Mouse (Mus musculus) CH12.LX (cell line): ENCODE data around the gene Dnm2. TPM values are rescaled to one million over a fixed set of nuclear protein-coding genes. Genes with fewer than 3 reads are reported as not detected.
"Not testable (repeated sequence)": the region's sequence is repeated elsewhere in the genome, so short reads cannot be mapped to it uniquely, and the experiment has no call there.

ENCODE experiments used
- DNase-seq: peaks from one replicate; pipeline ENCODE4 v3.0.0-alpha.2; 2013; ENCODE audit errors: extremely low read depth
- H3K27ac ChIP-seq: 2 replicates; pipeline ENCODE4 v1.5.1; 2012; ENCODE audit warnings: low read depth, mild to moderate bottlenecking, control low read depth, moderate library complexity; ENCODE audit not compliant: insufficient read depth
- H3K27me3 ChIP-seq: replicated peaks from 2 replicates; pipeline ENCODE3; 2012; ENCODE audit warnings: inconsistent platforms
- H3K36me3 ChIP-seq, 2 experiments: replicated peaks in 1 of 2; 2 replicates each; pipeline versions ENCODE3 to v1.6.1; 2012; ENCODE audit warnings: inconsistent platforms in 1 of 2, low read length in 1 of 2, mild to moderate bottlenecking in 1 of 2, mixed read lengths in 1 of 2, moderate library complexity in 1 of 2; ENCODE audit not compliant: control insufficient read depth in 1 of 2, insufficient read depth in 1 of 2
- H3K4me1 ChIP-seq, 2 experiments: 2 replicates each; pipeline ENCODE4 v1.6.1; 2012; ENCODE audit warnings: inconsistent platforms in 1 of 2, moderate library complexity in 1 of 2; ENCODE audit not compliant: insufficient read depth in 2 of 2, control insufficient read depth in 1 of 2
- H3K4me2 ChIP-seq: 2 replicates; pipeline ENCODE4 v1.6.1; 2012; ENCODE audit warnings: low read depth, mild to moderate bottlenecking, control low read depth; ENCODE audit not compliant: poor library complexity, insufficient read depth, severe bottlenecking
- H3K4me3 ChIP-seq, 3 experiments: fragments of 150-350 bp in 1 of 3; sonication (generic) in 1 of 3; replicated peaks in 1 of 3; 2 replicates each; pipeline versions ENCODE3 to v1.5.1; 2011 to 2012; ENCODE audit warnings: low read depth in 2 of 3, low read length in 2 of 3, mild to moderate bottlenecking in 2 of 3, moderate library complexity in 2 of 3, control low read depth in 1 of 3, improper control_type of control experiment in 1 of 3, inconsistent platforms in 1 of 3, mixed read lengths in 1 of 3; ENCODE audit not compliant: poor library complexity in 1 of 3
- H3K79me2 ChIP-seq: replicated peaks from 2 replicates; pipeline ENCODE4 v1.6.1; 2012; ENCODE audit warnings: mild to moderate bottlenecking, moderate library complexity; ENCODE audit not compliant: control insufficient read depth, poor library complexity, insufficient read depth, severe bottlenecking; ENCODE audit errors: extremely low read depth
- H3K9ac ChIP-seq: 2 replicates; pipeline ENCODE4 v1.6.1; 2012; ENCODE audit warnings: low read depth, mild to moderate bottlenecking, control low read depth, moderate library complexity; ENCODE audit not compliant: insufficient read depth
- H3K9me3 ChIP-seq: replicated peaks from 2 replicates; pipeline ENCODE3; 2012; ENCODE audit warnings: low read length, inconsistent platforms, mixed read lengths
- BHLHE40 ChIP-seq: IDR thresholded peaks from 2 replicates; pipeline ENCODE4 v1.6.1; 2011; ENCODE audit warnings: mild to moderate bottlenecking, low read depth, low read length, improper control_type of control experiment
- ELF1 ChIP-seq: IDR thresholded peaks from 2 replicates; pipeline ENCODE4 v1.6.1; 2014; ENCODE audit warnings: low read depth, mild to moderate bottlenecking, inconsistent platforms, low read length, improper control_type of control experiment
- EP300 ChIP-seq: IDR thresholded peaks from 2 replicates; pipeline ENCODE4 v1.6.1; 2011; ENCODE audit warnings: low read length, improper control_type of control experiment
- ETS1 ChIP-seq: conservative IDR thresholded peaks from 2 replicates; pipeline ENCODE4 v1.6.1; 2012; ENCODE audit warnings: low read depth, mild to moderate bottlenecking, inconsistent platforms, low read length, improper control_type of control experiment, moderate library complexity
- IRF4 ChIP-seq: IDR thresholded peaks from 2 replicates; pipeline ENCODE4 v1.6.1; 2014; ENCODE audit warnings: low read depth, mild to moderate bottlenecking, inconsistent platforms, low read length, improper control_type of control experiment
- MAFK ChIP-seq: IDR thresholded peaks from 2 replicates; pipeline ENCODE4 v1.6.1; 2011; ENCODE audit warnings: low read length, improper control_type of control experiment; ENCODE audit not compliant: insufficient replicate concordance
- MEF2A ChIP-seq: IDR thresholded peaks from 2 replicates; pipeline ENCODE4 v1.6.1; 2014; ENCODE audit warnings: low read depth, mild to moderate bottlenecking, inconsistent platforms, low read length, improper control_type of control experiment, borderline replicate concordance
- NELFE ChIP-seq: IDR thresholded peaks from 2 replicates; pipeline ENCODE4 v1.6.1; 2011; ENCODE audit warnings: low read depth, low read length, improper control_type of control experiment
- NRF1 ChIP-seq: IDR thresholded peaks from 2 replicates; pipeline ENCODE4 v1.6.1; 2014; ENCODE audit warnings: low read depth, mild to moderate bottlenecking, inconsistent platforms, low read length, improper control_type of control experiment, moderate library complexity
- POLR2A ChIP-seq: IDR thresholded peaks from 2 replicates; pipeline ENCODE4 v1.6.1; 2011; ENCODE audit warnings: low read depth, mild to moderate bottlenecking, improper control_type of control experiment, low read length
- POLR2AphosphoS2 ChIP-seq: IDR thresholded peaks from 2 replicates; pipeline ENCODE4 v1.6.1; 2011; ENCODE audit warnings: low read depth, low read length, improper control_type of control experiment
- RCOR1 ChIP-seq: conservative IDR thresholded peaks from 2 replicates; pipeline ENCODE4 v1.6.1; 2012; ENCODE audit warnings: low read depth, mild to moderate bottlenecking, inconsistent platforms, low read length, improper control_type of control experiment
- SIN3A ChIP-seq: IDR thresholded peaks from 2 replicates; pipeline ENCODE4 v1.6.1; 2012; ENCODE audit warnings: low read length, improper control_type of control experiment, inconsistent platforms
- TCF12 ChIP-seq: IDR thresholded peaks from 2 replicates; pipeline ENCODE4 v1.6.1; 2014; ENCODE audit warnings: low read depth, mild to moderate bottlenecking, inconsistent platforms, low read length, improper control_type of control experiment
- UBTF ChIP-seq: IDR thresholded peaks from 2 replicates; pipeline ENCODE4 v1.6.1; 2012; ENCODE audit warnings: low read depth, mild to moderate bottlenecking, inconsistent platforms, low read length, improper control_type of control experiment, moderate library complexity
- USF2 ChIP-seq: conservative IDR thresholded peaks from 2 replicates; pipeline ENCODE4 v1.6.1; 2011; ENCODE audit warnings: low read depth, low read length, improper control_type of control experiment
- ZMIZ1 ChIP-seq: IDR thresholded peaks from 2 replicates; pipeline ENCODE4 v1.6.1; 2012; ENCODE audit warnings: low read depth, mild to moderate bottlenecking, inconsistent platforms, low read length, improper control_type of control experiment
- ZNF384 ChIP-seq: IDR thresholded peaks from 2 replicates; pipeline ENCODE4 v1.6.1; 2012; ENCODE audit warnings: low read depth, low read length, improper control_type of control experiment, inconsistent platforms
- dilution Hi-C: fragments of 300-500 bp; cut with MboI; formaldehyde crosslinking; loops from 2 replicates; pipeline ENCODE4 v1.14.3; 2020; ENCODE audit warnings: low sequenced_read_pairs; ENCODE audit not compliant: extremely low pct_unique_long_range_greater_than_20kb, extremely low pct_ligation_motif_present
- in situ Hi-C: fragments of 300-500 bp; cut with MboI; formaldehyde crosslinking; loops from 3 replicates; pipeline ENCODE4 v1.14.3; 2019; ENCODE audit warnings: low sequenced_read_pairs, low pct_ligation_motif_present, low pct_unique_long_range_greater_than_20kb, mixed read lengths
- polyA plus RNA-seq: library from polyadenylated mRNA; unstranded; fragments of >175 nt; gene quantifications from 2 replicates; pipeline ENCODE4 v1.2.1, GENCODE M21; 2012; ENCODE audit warnings: low read depth; ENCODE audit not compliant: insufficient read length
- total RNA-seq, 2 experiments: library from RNA; depleted of rRNA; stranded (reverse); fragments of 300-350 nt in 1 of 2; fragments of >200 nt in 1 of 2; gene quantifications; 2 replicates each; pipeline ENCODE4 v1.2.3; 2012 to 2014

The Dnm2 gene
- total and polyA plus RNA-seq, 3 experiments: 36.4 to 64.3 (median 55.4) TPM

DNA sequence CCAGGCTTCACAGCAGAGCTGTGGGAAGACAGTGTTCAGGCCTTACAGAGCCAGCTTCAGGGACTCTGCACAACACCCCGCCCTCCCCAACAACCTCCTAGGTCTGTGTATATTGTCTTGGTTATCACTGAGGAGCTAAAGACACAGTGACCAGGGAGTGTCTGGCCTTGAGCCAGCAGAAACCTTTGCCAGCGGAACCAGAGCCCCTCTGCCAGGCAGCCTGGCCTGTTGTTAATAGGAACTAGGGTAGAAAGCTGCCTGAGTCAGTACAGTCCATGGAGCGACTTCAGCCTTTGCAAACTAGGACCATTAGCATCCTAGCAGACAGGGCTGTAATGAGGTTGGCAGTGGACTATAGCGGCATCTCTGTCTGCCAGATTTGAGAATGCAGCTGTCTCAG, 59.4 kb downstream of the Dnm2 start:
- H3K27ac ChIP-seq: no peak overlapping the region
- no peak for DNase-seq
- H3K4me2 ChIP-seq: no peak overlapping the region
- H3K79me2 ChIP-seq: no peaks in the 10 kb centered on the region
- no peak overlapping the region for H3K9ac ChIP-seq
- no peaks in the 10 kb centered on the region for H3K4me1 ChIP-seq
- no peaks in the 10 kb centered on the region for H3K27me3 ChIP-seq
- TF ChIP-seq POLR2AphosphoS2 (no peak), EP300 (no peak), ZMIZ1 (no peak), RCOR1 (no peak)
- H3K4me3 ChIP-seq: no peak overlapping the region
- dilution Hi-C loops: no loop called here
- in situ Hi-C loops: no loop called here
- H3K9me3 ChIP-seq: no peaks in the 10 kb centered on the region
- H3K36me3 ChIP-seq: peaks cover 69 to 91% of the 10 kb centered on the region in 2 experiments

GRCm38 (mm10) chr9:21488246-21488645, 63.5 kb downstream of the Dnm2 start:
- H3K4me1 ChIP-seq, H3K9ac ChIP-seq, in situ Hi-C loops, H3K4me3 ChIP-seq, H3K9me3 ChIP-seq, dilution Hi-C loops, H3K27ac ChIP-seq, DNase-seq, H3K27me3 ChIP-seq, H3K79me2 ChIP-seq, H3K4me2 ChIP-seq: not testable (repeated sequence)
- peaks cover 59 to 91% of the 10 kb centered on the region in 2 experiments for H3K36me3 ChIP-seq
- TF ChIP-seq ZNF384: 0 out of 2 replicates have a peak, but pooled peaks have one; percentile 22

DNA sequence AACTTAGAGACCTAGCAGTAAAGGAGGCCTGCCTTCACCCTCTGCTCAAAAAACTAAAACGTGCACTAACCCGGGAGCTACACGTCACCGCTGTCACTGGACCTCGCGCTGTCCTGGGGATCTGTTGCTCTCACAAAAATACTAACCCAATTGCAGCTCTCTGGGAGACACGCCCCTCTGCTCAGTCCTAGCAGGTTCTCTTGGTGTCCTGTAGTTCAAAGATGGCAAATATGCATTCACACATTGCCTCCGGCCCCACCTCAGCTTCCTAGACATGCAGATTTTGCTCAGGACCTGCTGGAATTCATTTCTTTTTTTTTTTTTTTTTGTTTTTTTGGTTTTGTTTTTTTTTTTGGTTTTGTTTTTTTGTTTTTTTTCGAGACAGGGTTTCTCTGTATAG, 66.0 kb downstream of the Dnm2 start:
- dilution Hi-C loops: no loop called here

DNA sequence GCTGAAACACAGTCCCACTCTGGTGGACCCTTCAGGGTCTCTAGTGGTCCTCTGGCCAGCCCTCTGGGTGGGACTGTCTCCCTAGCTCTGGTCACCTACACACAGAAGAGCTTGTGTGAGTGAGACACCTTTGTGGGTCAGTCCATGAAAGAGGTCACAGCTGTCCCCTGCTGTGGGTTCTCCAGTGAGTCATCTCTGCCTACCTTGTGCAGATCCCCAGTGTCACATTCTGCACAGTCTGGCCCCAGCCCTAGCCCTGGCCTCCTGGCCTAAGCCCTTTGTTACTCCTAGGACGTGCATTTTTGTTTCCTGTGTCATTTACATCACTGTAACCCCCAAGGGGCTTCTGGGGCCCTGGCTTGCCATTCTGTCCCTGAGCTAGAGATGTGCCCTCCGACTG, 69.2 kb downstream of the Dnm2 start:
- Histone ChIP-seq H3K36me3 (peaks cover 64 to 92% of the 10 kb centered on the region in 2 experiments), H3K4me1 (peaks cover 13 to 18% of the 10 kb centered on the region in 2 experiments), H3K9ac (no peak overlapping the region), H3K9me3 (no peaks in the 10 kb centered on the region), H3K4me3 (no peak overlapping the region), H3K27ac (peak overlapping the region; percentile 46), H3K4me2 (no peak overlapping the region), H3K79me2 (no peaks in the 10 kb centered on the region), H3K27me3 (no peaks in the 10 kb centered on the region)
- DNase-seq: no peak
- dilution Hi-C loops (no loop called here), in situ Hi-C loops (no loop called here)
- TF ChIP-seq SIN3A: 0 out of 2 replicates have a peak, but pooled peaks have one; percentile 32
- TF ChIP-seq MAFK: no peak
- no peak for TF ChIP-seq NRF1
- TF ChIP-seq TCF12: peak; percentile 62; the same call in 1 of the 2 replicates
- no peak for TF ChIP-seq USF2
- no peak for TF ChIP-seq ELF1
- TF ChIP-seq EP300: peak; percentile 55; the same call in 1 of the 2 replicates
- peak; percentile 63; the same call in 1 of the 2 replicates for TF ChIP-seq IRF4
- 0 out of 2 replicates have a peak, but pooled peaks have one; percentile 35 for TF ChIP-seq MEF2A
- no peak for TF ChIP-seq UBTF
- TF ChIP-seq BHLHE40: peak; percentile 37; the same call in 1 of the 2 replicates
- TF ChIP-seq ZMIZ1: no peak
- peak; percentile 40 for TF ChIP-seq ETS1
- TF ChIP-seq, all 38 proteins: peak for 7

More for the DNA sequence above, 66.0 kb downstream of the Dnm2 start:
- Histone ChIP-seq H3K4me2 (no peak overlapping the region), H3K79me2 (no peaks in the 10 kb centered on the region)
- in situ Hi-C loops: no loop called here
- TF ChIP-seq NRF1: no peak
- no peak for TF ChIP-seq NELFE
- TF ChIP-seq POLR2A: no peak
- no peak for TF ChIP-seq ETS1
- TF ChIP-seq, all 38 proteins: peak for 0
- Histone ChIP-seq H3K9me3 (no peaks in the 10 kb centered on the region), H3K27me3 (no peaks in the 10 kb centered on the region), H3K4me3 (no peak overlapping the region), H3K36me3 (peaks cover 55 to 89% of the 10 kb centered on the region in 2 experiments), H3K4me1 (peaks cover 13 to 18% of the 10 kb centered on the region in 2 experiments), H3K9ac (no peak overlapping the region), H3K27ac (no peak overlapping the region)
- no peak for DNase-seq
